Mouse (Mus musculus): ENCODE measurements at regions not wholly inside any gene's neighbourhood (a gene's known extent, or its start where the extent isn't known, plus 50 kb on each side); places are given as distances from the start of the nearest gene placed in this dataset.

- intact Hi-C loops (cut with DNase I): no loop called here
Observed at GRCm38 (mm10) chr1:143881192-143881591, 104.1 kb downstream of the Uchl5 start.

DNA sequence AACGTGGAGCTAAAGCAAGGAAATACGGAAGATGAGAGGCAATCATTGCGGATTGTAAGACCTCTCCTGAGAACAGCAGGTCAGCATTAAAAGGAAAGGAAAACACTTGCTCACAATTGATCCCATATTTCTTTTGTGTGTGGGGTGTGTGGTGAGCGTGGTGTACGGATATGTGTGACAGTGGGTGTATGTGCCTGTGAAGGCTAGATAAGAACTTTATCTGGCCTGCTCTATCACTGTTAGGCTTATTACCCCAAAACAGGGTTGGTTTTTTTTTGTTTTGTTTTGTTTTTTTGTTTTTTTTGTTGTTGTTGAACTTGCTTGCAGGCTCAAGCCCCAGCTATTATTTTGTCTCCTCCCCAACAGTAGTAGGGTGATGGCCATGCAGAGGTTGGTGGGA, 102.5 kb downstream of the Uchl5 start:
- intact Hi-C loops (cut with DNase I): no loop called here

- intact Hi-C loops (cut with DNase I): no loop called here
Observed at GRCm38 (mm10) chr1:143878266-143878665, 101.2 kb downstream of the Uchl5 start.

- intact Hi-C loops (cut with DNase I): no loop called here
Observed at GRCm38 (mm10) chr1:143860319-143860718, 83.2 kb downstream of the Uchl5 start.

GRCm38 (mm10) chr1:143858532-143858931, 81.5 kb downstream of the Uchl5 start:
- intact Hi-C loops (cut with DNase I): no loop called here

Measured in adrenal gland (tissue).